Mouse (Mus musculus) forebrain, embryonic 16.5 days (tissue): ENCODE results near the gene Cit. TPM values are rescaled to one million over a fixed set of nuclear protein-coding genes. Genes with fewer than 3 reads are reported as not detected.

Source experiments
- ATAC-seq: fragments of 200-750 bp; cut with Nextera tagmentation; 2 replicates; pipeline ENCODE4 v1.8.0; 2017; ENCODE audit warnings: mild to moderate bottlenecking, moderate library complexity
- H3K27ac ChIP-seq: fragments of 300-500 bp; sonication (generic); 2 replicates; pipeline ENCODE4 v1.5.1; 2014; ENCODE audit warnings: low read length, control low read depth
- H3K27me3 ChIP-seq: fragments of 300-500 bp; sonication (generic); replicated peaks from 2 replicates; pipeline ENCODE4 v1.6.1; 2014; ENCODE audit warnings: low read length; ENCODE audit not compliant: control insufficient read depth, insufficient read depth
- H3K36me3 ChIP-seq: fragments of 300-500 bp; sonication (generic); 2 replicates; pipeline ENCODE4 v1.6.1; 2014; ENCODE audit not compliant: control insufficient read depth, insufficient read depth
- H3K4me1 ChIP-seq: fragments of 300-500 bp; sonication (generic); replicated peaks from 2 replicates; pipeline ENCODE4 v1.6.1; 2014; ENCODE audit warnings: low read length; ENCODE audit not compliant: control insufficient read depth, insufficient read depth
- H3K4me2 ChIP-seq: fragments of 300-500 bp; sonication (generic); 2 replicates; pipeline ENCODE4 v1.6.1; 2014; ENCODE audit warnings: mild to moderate bottlenecking, low read length, control low read depth
- H3K4me3 ChIP-seq: fragments of 300-500 bp; sonication (generic); replicated peaks from 2 replicates; pipeline ENCODE4 v1.5.1; 2014; ENCODE audit warnings: mild to moderate bottlenecking, low read length, control low read depth
- H3K9ac ChIP-seq: fragments of 300-500 bp; sonication (generic); replicated peaks from 2 replicates; pipeline ENCODE4 v1.6.1; 2014; ENCODE audit warnings: low read depth, low read length, control low read depth
- H3K9me3 ChIP-seq: fragments of 300-500 bp; sonication (generic); 2 replicates; pipeline ENCODE4 v1.6.1; 2016; ENCODE audit warnings: low read length; ENCODE audit not compliant: control insufficient read depth
- WGBS: fragments of 180-500 bp; shearing (Covaris S2); extraction: QIAGEN DNeasy Blood & Tissue Kit; methylation state at CpG from one replicate; pipeline ENCODE4 v1.1.7; 2014; 5-methylcytosine and 5-hydroxymethylcytosine counted together
- polyA plus RNA-seq: library from polyadenylated mRNA; unstranded; fragments of >200 nt; fragmentation: Nextera tagmentation; extraction: Ambion mirVana; gene quantifications from 2 replicates; pipeline ENCODE4 v1.2.1, GENCODE M21; 2015

Cit gene
- polyA plus RNA-seq, 1 experiment from 2014 or later, result 21.0 TPM

DNA sequence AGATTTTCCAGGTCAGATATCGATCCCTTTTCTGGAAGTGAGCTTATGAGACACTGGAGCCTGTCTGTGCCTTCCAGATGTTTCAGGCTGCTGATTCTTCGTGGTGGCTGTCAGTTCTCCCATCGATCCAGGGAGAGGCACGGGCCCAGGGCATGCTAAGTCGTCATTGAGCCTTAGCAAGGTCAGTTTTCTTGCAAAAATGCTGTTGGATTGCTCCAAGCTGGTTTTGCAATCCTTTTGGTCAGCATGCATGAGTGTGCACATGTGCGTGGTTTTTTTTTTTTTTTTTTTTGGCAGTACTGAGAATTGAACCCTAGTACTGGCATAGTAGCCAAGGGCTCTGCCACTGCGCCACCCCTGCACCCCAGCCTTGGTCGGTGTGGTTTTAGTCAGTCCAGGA, 158.1 kb downstream of the Cit start:
- H3K27me3 ChIP-seq, result no peaks in the 10 kb centered on the region
- H3K36me3 ChIP-seq, result no peaks in the 10 kb centered on the region
- H3K4me2 ChIP-seq, result no peak overlapping the region
- H3K9me3 ChIP-seq, result no peaks in the 10 kb centered on the region
- 92% methylated on average over 8 of the region's 8 CpGs for WGBS
- no peaks in the 10 kb centered on the region for H3K4me1 ChIP-seq
- H3K9ac ChIP-seq, result no peak overlapping the region
- no peak for ATAC-seq
- no peak overlapping the region for H3K4me3 ChIP-seq
- no peak overlapping the region for H3K27ac ChIP-seq

DNA sequence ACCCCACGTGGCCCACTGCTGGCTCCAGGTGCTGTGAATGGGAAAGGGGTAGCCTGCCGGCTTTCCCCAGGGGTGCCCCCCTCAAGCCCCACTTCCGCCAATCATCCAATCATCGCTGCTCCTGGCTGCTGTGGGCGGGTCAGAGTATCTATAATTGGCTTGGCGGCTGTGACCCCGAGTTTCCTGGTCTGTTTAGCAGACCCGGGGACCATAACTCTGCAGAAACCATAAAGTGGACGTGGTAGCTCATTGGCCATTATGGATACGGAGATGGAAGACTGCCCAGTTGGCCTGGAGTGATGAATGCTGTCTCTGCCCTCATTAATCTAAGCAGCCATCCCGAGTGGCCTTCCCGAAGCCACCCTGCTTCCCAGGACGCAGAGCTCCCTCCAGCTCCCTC, 158.7 kb downstream of the Cit start:
- Histone ChIP-seq H3K36me3 (no peaks in the 10 kb centered on the region), H3K9ac (no peak overlapping the region), H3K4me1 (no peaks in the 10 kb centered on the region), H3K4me2 (no peak overlapping the region), H3K27me3 (no peaks in the 10 kb centered on the region), H3K27ac (no peak overlapping the region), H3K4me3 (no peak overlapping the region), H3K9me3 (no peaks in the 10 kb centered on the region)
- 36% methylated on average over 13 of the region's 13 CpGs for WGBS
- no peak for ATAC-seq

DNA sequence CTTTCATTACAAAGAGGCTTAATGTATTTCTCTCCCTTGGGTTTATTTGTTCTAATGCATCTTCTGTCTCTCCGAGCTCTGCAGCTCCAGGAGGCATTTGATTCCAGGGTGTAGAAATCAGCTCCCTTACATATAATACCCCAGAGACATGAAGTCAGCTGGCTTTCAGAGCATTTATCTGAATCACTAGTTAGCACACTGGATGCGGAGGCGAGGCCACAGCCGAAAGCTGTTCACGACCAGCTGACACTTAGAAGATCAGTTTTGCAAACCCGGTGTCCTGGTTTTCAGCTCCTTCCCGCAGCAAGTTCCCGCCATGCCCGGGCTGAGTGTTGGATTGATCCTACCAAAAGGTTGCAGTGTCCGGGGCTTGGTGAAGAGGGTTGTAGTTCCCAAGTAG, 159.2 kb downstream of the Cit start:
- no peak for ATAC-seq
- H3K27me3 ChIP-seq, result no peaks in the 10 kb centered on the region
- no peak overlapping the region for H3K27ac ChIP-seq
- H3K9ac ChIP-seq, result no peak overlapping the region
- no peaks in the 10 kb centered on the region for H3K4me1 ChIP-seq
- H3K4me2 ChIP-seq, result no peak overlapping the region
- H3K36me3 ChIP-seq, result no peaks in the 10 kb centered on the region
- no peaks in the 10 kb centered on the region for H3K9me3 ChIP-seq
- H3K4me3 ChIP-seq, result no peak overlapping the region
- 85% methylated on average over 10 of the region's 10 CpGs for WGBS

DNA sequence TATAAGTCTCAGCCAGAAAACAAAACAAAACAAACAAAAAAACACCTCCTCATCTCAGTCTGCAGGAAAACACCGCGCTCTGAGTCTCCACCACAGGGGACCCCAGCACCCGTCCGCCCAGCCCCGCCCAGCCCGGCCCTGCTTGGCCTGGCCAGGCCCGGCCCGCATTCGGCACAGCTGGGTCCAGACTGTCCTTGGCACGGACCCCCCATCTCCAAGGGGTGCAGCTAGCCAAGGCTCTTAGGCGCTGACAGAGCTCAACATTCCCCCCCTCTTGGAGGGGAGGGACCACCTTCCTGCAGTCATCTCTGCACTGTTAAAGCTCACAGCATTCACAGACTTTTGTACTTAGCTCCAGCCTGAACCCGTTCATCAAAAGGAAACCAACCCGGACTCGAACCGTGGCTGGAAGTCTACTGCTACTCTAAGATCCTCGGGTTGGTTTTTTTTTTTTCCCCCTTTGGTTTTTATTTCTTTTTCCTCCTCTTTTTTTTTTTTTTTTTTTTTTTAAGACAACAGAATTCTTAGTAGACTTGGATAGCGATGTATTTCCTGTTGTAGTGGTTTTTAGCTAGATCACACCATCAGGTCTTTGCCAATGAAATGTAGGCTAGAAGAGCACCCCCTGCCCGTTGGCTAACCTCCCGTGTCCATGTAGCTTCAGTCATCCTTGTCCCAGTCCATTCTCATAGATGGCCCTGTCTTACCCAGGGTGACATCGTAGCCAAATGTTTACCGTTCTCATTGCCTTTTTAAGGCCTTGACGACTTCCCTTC, 161.4 kb downstream of the Cit start:
- no peak overlapping the region for H3K9ac ChIP-seq
- no peaks in the 10 kb centered on the region for H3K4me1 ChIP-seq
- H3K27ac ChIP-seq, result no peak overlapping the region
- ATAC-seq, result no peak
- H3K9me3 ChIP-seq, result no peaks in the 10 kb centered on the region
- H3K4me2 ChIP-seq, result no peak overlapping the region
- no peaks in the 10 kb centered on the region for H3K36me3 ChIP-seq
- no peaks in the 10 kb centered on the region for H3K27me3 ChIP-seq
- H3K4me3 ChIP-seq, result no peak overlapping the region
- 68% methylated on average over 22 of the region's 22 CpGs for WGBS

DNA sequence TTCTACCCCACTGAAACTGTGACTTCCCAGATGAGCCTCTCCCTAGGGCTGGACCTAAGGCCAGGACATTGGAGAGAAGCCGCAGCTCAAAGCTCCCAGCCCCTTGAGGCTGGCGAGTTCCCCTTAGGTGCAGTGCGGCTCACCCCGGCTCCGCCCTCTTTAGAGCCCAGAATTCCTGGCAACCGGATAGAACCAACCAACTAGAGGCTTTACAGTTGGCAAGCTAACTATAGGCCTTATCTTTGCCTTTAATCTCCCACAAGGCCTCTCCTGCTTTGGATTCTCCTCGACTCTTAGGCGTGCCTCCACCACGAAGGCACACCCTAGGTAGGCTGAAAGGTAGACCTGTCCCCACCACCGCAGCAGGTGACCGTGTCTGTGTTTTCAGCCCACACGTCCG, 162.6 kb downstream of the Cit start:
- Histone ChIP-seq H3K9me3 (no peaks in the 10 kb centered on the region), H3K4me3 (no peak overlapping the region), H3K27me3 (no peaks in the 10 kb centered on the region), H3K36me3 (no peaks in the 10 kb centered on the region), H3K27ac (no peak overlapping the region), H3K9ac (no peak overlapping the region), H3K4me1 (no peaks in the 10 kb centered on the region), H3K4me2 (no peak overlapping the region)
- no peak for ATAC-seq
- WGBS, result 91% methylated on average over 13 of the region's 13 CpGs

DNA sequence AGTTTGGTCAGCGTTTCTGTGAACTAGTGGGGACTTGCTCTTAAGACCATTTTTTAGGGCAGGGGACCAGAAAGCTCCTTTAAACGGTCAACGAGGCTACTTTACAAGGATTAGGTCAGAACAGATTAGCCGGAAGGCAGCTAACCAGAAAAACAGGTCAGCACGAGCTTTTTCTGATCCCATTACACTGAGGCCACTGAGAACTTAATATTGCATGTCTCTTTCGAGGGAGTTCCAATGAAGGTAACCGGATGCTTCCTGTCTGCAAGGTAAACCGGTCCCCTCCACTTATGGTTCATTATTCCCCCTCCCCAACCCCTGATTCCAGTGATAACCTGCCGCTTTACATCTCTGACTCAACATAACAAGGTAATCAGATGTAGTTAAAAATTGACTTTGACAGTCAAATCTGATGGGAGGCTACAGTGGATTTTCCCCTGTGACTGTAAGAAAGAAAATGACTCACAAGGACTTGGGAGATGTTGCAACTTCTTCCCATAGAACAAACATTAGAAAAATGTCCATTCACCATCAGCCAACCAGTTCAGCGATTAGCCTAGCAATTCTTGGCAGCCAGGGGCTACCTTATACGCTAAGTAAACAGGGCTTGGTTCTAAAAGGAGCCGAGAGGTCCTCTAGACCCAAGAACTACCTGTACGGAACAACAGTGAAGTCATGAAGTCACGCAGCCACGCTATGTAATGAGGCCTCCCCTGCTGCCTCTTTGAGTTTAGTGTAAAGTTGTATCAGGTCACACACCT, 164.2 kb downstream of the Cit start:
- Histone ChIP-seq H3K27ac (no peak overlapping the region), H3K27me3 (no peaks in the 10 kb centered on the region), H3K36me3 (peaks cover 7% of the 10 kb centered on the region), H3K4me2 (no peak overlapping the region), H3K4me3 (no peak overlapping the region), H3K4me1 (no peaks in the 10 kb centered on the region), H3K9ac (no peak overlapping the region), H3K9me3 (no peaks in the 10 kb centered on the region)
- ATAC-seq, result no peak
- WGBS, result 80% methylated on average over 15 of the region's 15 CpGs

DNA sequence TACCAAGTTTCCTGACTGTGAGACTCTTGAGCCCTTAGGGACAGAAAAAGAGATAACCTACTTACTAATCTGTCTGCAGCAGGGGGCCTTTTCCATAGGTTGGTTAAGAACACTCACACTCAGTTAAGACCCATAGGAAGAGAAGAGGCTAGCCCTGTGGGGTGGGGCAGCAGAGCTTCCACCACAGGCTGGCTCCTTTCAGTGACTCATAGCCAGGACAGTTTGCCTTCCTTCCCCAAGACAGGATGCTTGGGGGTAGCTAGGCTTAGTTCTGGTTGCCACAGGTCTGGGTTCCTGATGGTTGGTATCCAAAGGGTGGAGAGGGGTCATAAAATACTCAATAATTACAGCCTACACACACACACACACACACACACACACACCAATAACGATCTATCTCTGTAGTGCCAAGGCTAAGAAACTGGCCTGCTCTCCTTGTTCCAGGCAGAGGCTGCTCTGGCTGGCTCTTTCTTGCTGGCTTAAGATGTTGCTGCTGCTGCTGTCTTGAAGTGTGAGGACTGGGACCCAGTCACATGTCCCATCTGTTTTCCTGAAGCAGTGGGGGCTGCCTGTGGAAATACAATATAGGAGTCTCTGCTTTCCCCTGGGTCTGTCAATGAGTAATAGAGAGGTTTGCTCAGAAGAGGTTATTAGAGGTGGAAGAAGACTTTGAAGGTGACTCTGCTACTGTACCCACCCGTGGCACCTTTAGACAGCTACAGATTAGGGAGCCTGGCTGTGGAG, 165.0 kb downstream of the Cit start:
- Histone ChIP-seq H3K36me3 (peaks cover 15% of the 10 kb centered on the region), H3K4me2 (no peak overlapping the region), H3K27ac (no peak overlapping the region), H3K4me3 (no peak overlapping the region), H3K9ac (no peak overlapping the region), H3K4me1 (no peaks in the 10 kb centered on the region), H3K9me3 (no peaks in the 10 kb centered on the region), H3K27me3 (no peaks in the 10 kb centered on the region)
- 89% methylated on average over 2 of the region's 2 CpGs for WGBS
- ATAC-seq, result no peak

DNA sequence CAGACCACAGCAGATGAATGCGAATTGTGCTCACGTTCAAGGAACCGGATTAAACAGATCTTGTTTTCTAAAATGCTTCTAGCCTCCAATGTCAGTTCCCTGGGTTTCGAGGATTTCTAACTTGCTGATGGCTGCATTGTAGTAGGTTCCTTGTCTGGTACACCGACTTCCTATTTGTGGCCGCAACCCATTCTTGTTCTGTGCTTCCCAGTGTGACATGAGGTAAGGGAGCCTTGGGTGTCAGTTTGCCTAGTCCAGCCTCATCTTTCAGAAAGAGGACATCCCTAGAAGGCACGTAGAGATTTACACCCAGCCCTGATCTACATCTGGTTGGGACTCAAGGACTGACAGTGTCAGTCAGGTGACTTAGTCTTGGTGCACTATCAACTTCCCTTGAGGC, 166.6 kb downstream of the Cit start:
- H3K36me3 ChIP-seq, result peaks cover 29% of the 10 kb centered on the region
- H3K9me3 ChIP-seq, result no peaks in the 10 kb centered on the region
- 91% methylated on average over 7 of the region's 7 CpGs for WGBS

DNA sequence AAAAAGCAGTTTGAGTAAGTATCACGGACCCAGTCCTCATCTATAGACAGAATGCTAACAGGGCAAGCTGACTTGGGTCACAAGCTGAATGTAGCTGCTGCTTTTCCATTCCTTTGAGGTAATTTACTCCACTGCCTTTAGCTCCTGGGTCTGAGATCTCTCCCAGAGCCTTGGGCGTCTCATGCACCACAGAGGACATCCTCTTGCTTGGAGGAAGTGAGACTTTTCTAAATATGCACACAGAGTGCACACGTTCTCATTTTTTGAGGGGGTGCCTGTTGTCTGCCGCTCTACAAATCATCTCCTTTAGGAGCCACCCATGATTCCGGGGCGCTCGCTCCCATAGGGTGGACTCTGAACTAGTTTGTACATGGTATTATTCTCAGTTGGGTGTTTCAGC, 167.4 kb downstream of the Cit start:
- H3K9me3 ChIP-seq, result no peaks in the 10 kb centered on the region
- H3K4me3 ChIP-seq, result no peak overlapping the region
- ATAC-seq, result no peak
- H3K4me1 ChIP-seq, result no peaks in the 10 kb centered on the region
- H3K36me3 ChIP-seq, result peaks cover 37% of the 10 kb centered on the region
- H3K27me3 ChIP-seq, result no peaks in the 10 kb centered on the region
- H3K9ac ChIP-seq, result no peak overlapping the region
- WGBS, result 95% methylated on average over 7 of the region's 7 CpGs
- no peak overlapping the region for H3K4me2 ChIP-seq
- no peak overlapping the region for H3K27ac ChIP-seq

More for the DNA sequence above, 166.6 kb downstream of the Cit start:
- H3K4me1 ChIP-seq, result no peaks in the 10 kb centered on the region
- no peak overlapping the region for H3K9ac ChIP-seq
- no peaks in the 10 kb centered on the region for H3K27me3 ChIP-seq
- no peak overlapping the region for H3K4me2 ChIP-seq
- no peak overlapping the region for H3K4me3 ChIP-seq
- H3K27ac ChIP-seq, result no peak overlapping the region
- ATAC-seq, result no peak
